Mouse (Mus musculus): ENCODE results near the gene Fam189a1. TPM values are rescaled to one million over a fixed set of nuclear protein-coding genes. Genes with fewer than 3 reads are reported as not detected.

The Fam189a1 gene
- total RNA-seq, 2 experiments from 2014 or later: 58.1 to 59.0 TPM

- peak; percentile 74 to 97 for DNase-seq (ENCODE audit: low spot score in 2 of 2)
- intact Hi-C loops (cut with DNase I): loop anchor here (2.0 to 5.0 kb wide), 2 partner anchors 15 to 41 kb away; no protein-coding TSS in a partner anchor
These were observed 44.7 kb downstream of the Fam189a1 start for GRCm38 (mm10) chr7:65111664-65112063.

- no peak for DNase-seq (ENCODE audit: low spot score in 2 of 2)
- intact Hi-C loops (cut with DNase I): no loop called here
These were observed 50.8 kb downstream of the Fam189a1 start for GRCm38 (mm10) chr7:65105566-65105965.

GRCm38 (mm10) chr7:65105097-65105467, 51.3 kb downstream of the Fam189a1 start:
- intact Hi-C loops (cut with DNase I): no loop called here
- DNase-seq (ENCODE audit: low spot score in 2 of 2): peak in 1 of 2 experiments; percentile 75

DNA sequence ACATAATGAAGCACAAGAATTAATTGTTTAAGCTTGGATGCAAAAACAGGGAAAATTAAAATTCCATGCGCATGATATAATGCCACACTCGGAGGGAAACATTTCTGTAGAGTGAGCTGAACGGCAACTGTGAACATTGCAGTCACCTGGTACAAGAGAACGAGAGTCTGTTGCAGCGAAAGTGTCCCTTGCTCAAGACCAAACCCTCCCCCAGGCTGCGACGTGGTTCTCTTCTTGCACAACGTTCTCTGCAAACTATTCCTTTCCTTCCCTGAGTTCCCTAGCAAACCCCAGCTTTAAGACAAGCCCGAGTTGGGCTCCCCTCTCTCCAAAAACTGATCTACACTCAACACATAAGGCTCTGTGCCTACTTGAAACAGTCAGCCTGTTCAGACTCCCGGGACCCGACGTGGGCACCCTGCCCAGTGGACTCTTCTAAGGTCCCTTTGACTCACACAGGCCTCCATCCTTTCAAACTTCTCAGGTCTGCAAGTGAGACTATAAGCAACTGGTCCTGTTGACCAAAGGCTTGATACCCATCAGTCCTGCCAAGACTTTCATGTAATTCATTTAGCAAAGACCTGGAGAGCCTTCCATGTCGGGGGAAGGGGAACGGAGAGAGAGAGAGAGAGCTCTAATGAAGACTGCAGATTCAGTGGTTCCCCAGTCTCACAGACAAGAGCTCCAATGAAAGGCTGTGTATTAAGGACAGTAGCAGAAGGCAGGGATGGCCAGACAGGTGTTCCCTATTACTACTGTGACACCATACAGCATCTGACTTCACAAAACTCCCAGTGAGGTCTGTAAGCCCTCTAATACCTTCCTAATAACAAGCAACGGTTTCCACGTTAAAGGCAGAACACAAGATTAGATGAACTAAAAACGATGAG, 51.9 kb downstream of the Fam189a1 start:
- no peak for DNase-seq (ENCODE audit: low spot score in 2 of 2)
- intact Hi-C loops (cut with DNase I): no loop called here

GRCm38 (mm10) chr7:65101661-65102060, 54.7 kb downstream of the Fam189a1 start:
- no peak for DNase-seq (ENCODE audit: low spot score in 2 of 2)
- intact Hi-C loops (cut with DNase I): no loop called here

GRCm38 (mm10) chr7:65097708-65098107, 58.7 kb downstream of the Fam189a1 start:
- intact Hi-C loops (cut with DNase I): loop anchor here (2.0 to 5.0 kb wide), 2 partner anchors 13 to 55 kb away; no protein-coding TSS in a partner anchor
- peak; percentile 61 to 91 for DNase-seq (ENCODE audit: low spot score in 2 of 2)

- peak in 1 of 2 experiments; percentile 73 for DNase-seq (ENCODE audit: low spot score in 2 of 2)
- intact Hi-C loops (cut with DNase I): loop anchor here (2.0 to 5.0 kb wide), 2 partner anchors 15 to 57 kb away; no protein-coding TSS in a partner anchor
These were observed 60.7 kb downstream of the Fam189a1 start for GRCm38 (mm10) chr7:65095631-65096107.

- peak in 1 of 2 experiments; percentile 72 for DNase-seq (ENCODE audit: low spot score in 2 of 2)
- intact Hi-C loops (cut with DNase I): loop anchor here (2.0 kb wide), 1 partner anchor 29 kb away; no protein-coding TSS in a partner anchor
These were observed 63.1 kb downstream of the Fam189a1 start for GRCm38 (mm10) chr7:65093314-65093713.

DNA sequence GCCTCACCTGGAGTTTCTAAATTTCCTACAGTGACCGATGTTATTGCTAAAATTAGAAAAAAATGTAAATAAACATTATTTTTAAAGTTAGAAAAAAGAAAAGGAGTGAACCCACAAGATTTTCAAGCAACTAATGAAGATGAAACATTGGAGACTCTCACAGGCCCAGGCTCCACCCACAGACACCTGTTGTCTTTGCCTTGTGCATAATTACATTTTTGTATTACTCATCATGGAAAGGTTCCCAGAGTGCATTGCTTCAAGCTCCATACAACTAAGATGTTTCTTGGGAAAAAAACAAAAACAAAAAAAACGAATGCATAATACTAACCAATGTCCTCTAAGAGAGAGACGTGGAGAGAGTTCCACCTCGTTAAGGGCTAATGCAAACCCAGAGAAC, 64.9 kb downstream of the Fam189a1 start:
- intact Hi-C loops (cut with DNase I): no loop called here
- peak in 1 of 2 experiments; percentile 70 for DNase-seq (ENCODE audit: low spot score in 2 of 2)

DNA sequence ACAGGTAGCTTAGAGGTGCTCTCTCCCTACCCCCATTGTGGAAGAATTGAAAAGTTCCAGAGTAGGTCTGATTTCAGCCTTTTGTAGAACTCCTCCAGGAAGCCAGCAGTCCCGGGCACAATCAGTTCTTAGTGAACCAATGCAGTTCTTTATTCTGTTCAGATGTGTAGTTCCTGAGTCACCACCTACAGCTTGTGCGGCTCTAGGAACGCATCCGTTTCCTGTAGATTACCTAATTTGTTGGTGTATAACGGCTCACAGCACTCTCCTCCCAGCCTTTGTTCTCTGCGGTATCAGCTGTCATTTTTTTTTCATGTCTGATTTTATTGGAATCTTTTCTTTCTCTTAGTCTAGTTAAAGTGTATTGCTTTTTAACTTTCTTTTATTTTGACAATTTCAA, 70.4 kb downstream of the Fam189a1 start:
- intact Hi-C loops (cut with DNase I): no loop called here
- no peak for DNase-seq (ENCODE audit: low spot score in 2 of 2)

DNA sequence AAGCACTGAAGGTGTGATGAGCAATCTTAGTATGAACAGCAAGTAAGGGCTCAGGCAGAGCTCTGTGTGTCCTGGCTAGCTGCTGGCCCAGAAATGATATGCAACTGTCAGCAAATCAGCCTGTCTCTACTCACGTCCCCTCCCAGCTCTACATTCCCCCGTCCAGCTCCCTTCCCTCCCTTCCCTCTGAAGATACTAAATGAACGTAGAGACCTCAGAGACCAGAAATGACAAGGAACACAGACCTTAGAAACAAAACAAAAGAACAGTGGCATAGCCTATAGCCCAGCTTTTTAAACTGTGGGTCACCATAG, 73.6 kb downstream of the Fam189a1 start:
- DNase-seq (ENCODE audit: low spot score in 2 of 2): no peak
- intact Hi-C loops (cut with DNase I): no loop called here

GRCm38 (mm10) chr7:65081979-65082777, 74.2 kb downstream of the Fam189a1 start:
- intact Hi-C loops (cut with DNase I): no loop called here
- DNase-seq (ENCODE audit: low spot score in 2 of 2): no peak

DNA sequence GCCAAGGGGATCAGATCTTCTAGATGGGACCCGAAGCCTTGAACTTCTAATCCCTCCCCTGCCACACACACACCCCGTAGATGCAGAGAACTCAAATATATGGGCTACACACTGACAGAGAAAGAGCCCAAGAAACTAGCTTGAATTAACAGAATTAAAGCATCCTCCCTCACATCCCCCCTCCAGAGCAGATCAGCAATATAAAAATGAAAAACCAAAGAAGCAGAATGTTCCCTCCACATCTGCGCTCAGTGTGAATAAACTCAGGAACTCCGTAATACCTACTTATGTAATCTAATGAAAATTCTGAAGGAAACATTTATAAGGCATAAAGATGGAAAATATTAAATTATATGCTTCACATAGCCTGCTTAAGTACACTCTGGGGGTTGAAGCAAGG, 80.2 kb downstream of the Fam189a1 start:
- DNase-seq (ENCODE audit: low spot score in 2 of 2): no peak
- intact Hi-C loops (cut with DNase I): loop anchor here (10.0 kb wide), 1 partner anchor 201 kb away; the partner anchor contains the start of gene Nsmce3

DNA sequence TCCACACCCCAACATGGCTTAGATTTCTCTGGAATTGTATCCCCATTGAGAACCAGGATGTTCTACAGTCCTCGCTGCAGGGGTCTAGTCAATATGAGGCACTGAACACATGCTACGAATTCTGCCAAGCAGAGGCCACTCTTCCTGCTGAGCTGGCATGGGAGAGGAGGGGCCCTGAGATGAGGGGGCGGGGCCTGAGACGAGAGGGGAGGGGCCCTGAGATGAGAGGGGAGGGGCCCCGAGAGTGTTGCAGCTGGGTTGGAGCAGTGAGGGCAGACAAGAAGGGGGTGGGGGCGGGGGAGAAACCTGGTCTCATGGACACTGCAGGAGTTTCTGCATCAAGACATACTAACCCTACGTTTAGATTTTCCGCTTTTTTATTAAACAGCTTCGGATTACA, 82.2 kb downstream of the Fam189a1 start:
- intact Hi-C loops (cut with DNase I): loop anchor here (10.0 kb wide), 1 partner anchor 199 kb away; the partner anchor contains the start of gene Nsmce3
- no peak for DNase-seq (ENCODE audit: low spot score in 2 of 2)

DNA sequence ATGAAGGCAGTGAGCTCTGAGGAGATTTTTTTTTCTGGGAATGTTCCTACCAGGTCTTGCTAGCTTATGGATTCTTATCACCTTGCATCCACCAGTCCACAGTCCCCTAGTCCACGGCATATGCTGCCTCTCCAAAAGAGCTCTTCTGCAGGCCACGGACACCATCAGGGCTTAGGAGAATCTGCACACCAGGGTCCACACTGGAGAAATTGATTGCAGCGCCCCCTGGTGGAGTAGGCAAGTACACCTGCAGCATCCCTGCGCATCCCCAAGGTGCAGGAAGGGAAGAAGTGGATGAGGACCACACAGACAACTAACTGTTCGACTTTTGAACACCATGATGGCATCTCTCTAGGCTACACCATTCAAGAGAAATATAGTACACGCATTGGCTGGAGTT, 82.8 kb downstream of the Fam189a1 start:
- intact Hi-C loops (cut with DNase I): loop anchor here (2.0 to 10.0 kb wide), 2 partner anchors 123 to 199 kb away; partner anchors contain the start of gene Nsmce3
- DNase-seq (ENCODE audit: low spot score in 2 of 2): peak; percentile 77 to 80

DNA sequence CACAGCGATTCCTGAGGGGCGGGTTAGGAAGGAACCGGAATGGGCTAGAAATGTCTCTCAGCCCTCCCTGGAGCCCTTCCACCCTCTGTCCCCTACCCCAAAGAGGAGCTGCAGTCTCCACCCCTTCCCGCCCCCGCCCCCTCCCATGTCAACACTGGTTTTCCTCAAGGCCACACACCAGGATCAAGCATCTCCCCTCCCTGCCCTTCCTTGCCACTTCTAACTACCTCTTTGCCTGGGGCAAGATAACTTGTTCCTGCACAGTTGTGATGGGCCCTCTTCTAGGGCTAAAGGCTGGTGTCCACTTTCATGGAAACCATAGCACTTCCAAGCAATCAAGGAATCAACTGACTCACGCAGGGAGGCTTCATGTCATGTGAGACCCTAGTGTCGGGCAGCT, 90.2 kb downstream of the Fam189a1 start:
- intact Hi-C loops (cut with DNase I): no loop called here
- no peak for DNase-seq (ENCODE audit: low spot score in 2 of 2)

GRCm38 (mm10) chr7:65065457-65065856, 90.9 kb downstream of the Fam189a1 start:
- DNase-seq (ENCODE audit: low spot score in 2 of 2): no peak
- intact Hi-C loops (cut with DNase I): no loop called here

DNA sequence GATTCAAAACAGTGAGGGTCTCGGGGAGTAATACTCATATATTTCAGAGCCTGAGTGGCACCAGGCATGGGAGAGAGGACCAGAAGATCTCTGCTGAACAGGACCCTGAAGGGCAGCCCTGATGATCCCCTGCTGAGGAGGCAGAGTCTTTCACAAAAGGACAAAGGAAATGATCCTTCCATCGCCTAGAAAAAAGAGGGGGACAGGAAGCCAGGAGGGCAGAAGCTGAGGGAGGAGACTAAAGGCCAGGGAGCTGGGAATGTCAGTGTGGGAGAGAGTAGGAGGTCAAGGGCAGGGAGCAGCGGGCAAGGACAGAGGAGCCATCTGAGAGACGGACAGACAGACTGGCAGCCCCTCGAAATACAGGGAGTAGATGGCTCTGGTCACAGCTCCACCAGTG, 91.7 kb downstream of the Fam189a1 start:
- intact Hi-C loops (cut with DNase I): no loop called here
- DNase-seq (ENCODE audit: low spot score in 2 of 2): no peak

- intact Hi-C loops (cut with DNase I): no loop called here
- no peak for DNase-seq (ENCODE audit: low spot score in 2 of 2)
These were observed 92.3 kb downstream of the Fam189a1 start for GRCm38 (mm10) chr7:65064096-65064495.

DNA sequence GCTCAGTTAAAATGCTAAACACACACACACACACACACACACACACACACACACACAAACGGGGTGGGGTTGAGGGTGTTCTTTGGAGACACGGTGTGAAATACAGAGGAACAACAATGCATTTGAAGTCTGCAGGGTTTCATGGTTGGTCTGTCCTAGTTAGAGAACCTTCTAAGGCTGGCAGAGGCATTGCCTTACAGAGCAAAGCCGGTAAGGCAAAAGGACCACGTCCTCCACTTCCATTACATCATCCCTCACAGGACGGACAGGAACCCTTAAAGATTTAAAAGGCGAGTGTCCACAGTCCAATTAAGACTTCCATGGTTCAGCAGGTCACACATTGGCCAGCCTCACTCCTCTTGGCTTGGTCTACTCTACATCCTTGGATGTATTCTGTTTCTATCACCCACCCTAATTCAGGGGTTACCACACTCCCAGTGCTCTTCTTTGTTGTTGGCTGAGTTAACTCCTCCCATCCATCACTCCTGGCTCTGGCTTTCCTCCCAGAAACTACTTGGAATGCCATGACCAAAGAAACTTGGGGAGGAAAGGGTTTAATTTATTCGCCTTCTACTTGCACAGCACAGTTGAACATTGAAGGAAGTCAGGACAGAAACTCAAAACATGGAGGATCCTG, 96.1 kb downstream of the Fam189a1 start:
- no peak for DNase-seq (ENCODE audit: low spot score in 2 of 2)
- intact Hi-C loops (cut with DNase I): no loop called here
